Mouse (Mus musculus): Measurements from ENCODE around the gene Grik5. TPM values are rescaled to one million over a fixed set of nuclear protein-coding genes. Genes with fewer than 3 reads are reported as not detected.

The Grik5 gene
- polyA plus RNA-seq (2012; rRNA removed): 94.3 and 103 TPM in 2 replicates

DNA sequence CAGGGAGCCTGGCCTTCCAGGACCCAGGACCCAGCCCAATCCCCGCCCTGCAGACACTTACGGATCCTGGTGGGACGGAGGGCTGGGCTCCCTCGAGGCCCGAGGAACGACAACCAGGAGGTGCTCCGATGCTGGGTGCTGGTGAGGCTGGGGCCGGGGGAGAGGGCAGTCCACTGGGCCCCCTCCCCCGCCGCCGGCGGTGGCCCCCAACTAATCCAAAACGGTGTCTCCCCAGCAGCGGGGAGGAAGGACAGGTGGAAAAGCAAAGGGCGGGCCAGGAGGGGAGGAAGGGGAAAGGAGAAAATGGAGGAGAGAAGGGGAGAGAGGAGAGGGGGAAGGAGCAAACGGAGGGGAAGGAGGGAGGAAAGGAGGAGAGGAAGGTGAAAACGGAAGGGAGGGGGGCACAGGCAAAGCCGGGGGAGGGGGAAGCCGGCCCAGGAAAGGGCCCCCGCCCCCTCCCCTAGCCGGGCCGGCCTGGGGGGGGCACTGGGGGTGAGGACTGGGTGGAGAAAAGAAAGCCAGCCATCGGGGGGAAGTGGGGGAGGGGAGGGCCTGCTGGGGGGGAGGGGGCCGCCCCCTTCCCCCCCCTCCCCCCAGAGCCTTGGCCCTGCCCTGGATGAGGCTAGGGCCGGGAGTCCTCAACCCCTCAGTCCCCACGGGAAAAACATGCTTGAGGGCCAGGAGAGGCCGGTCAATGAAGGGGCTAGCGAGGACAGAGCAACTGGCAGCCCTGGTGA lies at the start of gene Grik5, which contains the start of gene Zfp574:
Grik5 (minus strand) TSS at position 368 of the 737 bp plus-strand sequence.
Zfp574 (plus strand) TSS at position 589 of the 737 bp plus-strand sequence.

DNA sequence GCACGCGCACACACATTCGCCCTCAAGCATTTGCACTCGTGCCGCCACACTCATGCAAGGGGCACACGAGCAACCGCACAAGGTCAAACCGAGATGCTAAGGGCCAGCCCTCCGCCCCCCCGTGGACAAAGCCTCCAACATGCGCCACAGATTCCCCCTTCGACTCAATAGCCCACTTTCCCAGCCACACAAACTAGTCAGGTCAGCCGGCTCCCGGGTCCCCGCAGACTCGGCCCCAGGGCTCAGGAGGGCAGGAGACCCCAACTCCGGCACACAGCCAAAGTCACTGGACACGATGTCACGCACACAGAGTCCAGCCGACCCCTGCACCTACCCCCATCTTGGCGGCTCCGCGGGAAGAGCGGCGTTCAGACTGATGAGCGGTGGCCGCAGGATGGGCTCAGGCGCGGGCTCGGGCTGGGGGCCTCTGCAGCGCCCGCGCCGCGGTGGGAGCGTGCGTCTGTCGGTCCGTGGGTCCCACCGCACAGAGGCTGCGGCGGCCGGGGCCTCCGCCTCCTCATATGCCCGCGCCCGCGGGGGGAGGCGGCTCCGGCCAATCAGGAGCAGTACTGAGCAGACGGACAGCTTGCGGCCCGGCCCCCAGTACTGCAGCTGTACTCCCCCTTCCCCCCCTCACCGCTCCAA lies 66.6 kb downstream of the Grik5 start, which contains the start of gene Atp1a3:
Atp1a3 (minus strand) TSS at position 538 of the 645 bp plus-strand sequence.

DNA sequence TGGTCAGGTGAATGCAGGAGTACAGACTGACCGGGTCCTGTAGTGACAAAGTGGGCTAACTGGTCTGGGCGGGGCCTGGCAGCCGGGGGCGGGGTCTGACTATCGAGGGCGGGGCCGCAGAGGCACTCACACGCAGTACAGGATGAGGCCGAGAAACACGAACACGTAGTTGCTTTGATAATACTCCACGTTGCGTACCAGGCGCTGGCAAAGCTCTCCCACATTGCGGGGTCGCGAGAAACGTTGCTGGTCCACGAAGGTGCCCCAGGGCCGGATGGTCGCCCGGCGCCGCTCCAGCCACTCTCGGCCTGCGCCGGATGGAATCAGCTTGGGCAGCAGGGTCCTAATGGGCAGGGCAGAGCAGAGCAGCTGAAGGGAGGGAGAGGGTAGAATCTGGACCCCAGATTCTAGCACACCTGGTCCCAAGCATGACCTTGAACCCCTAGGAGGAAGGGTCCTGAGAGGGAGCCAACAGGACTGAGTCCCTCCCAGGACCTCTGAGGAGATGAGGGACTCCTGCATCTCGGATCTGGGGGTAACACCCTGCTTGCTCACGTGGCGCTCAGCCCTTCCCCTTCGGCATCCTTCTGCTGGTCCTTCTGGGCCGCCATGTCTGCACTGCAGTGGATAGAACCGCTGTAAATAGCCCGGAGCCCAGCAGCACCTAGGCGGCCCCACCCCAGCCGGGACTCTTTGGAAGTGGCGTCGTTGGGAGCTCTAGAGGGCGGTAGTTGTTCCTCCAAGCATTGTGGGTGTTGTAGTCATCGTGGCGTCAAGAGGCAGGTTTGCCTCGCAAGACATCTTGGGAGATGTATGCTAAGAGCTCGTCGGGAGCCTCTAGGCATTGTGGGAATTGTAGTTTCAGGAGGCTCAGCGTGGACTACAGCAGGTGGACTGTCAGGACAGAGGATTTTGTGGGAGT lies 99.9 kb downstream of the Grik5 start, which contains the start of gene Rabac1:
Rabac1 (minus strand) TSS at position 783 of the 922 bp plus-strand sequence.

Other genes starting within 250 kb of the Grik5 start
- 0.84 and 1.3 TPM in 2 replicates for gene Gm9844, start 210.1 kb downstream of the Grik5 start, polyA plus RNA-seq (2012; rRNA removed)
- gene Lypd4, start 202.4 kb downstream of the Grik5 start, polyA plus RNA-seq (2012; rRNA removed): not detected in 2 replicates
- not detected in 2 replicates for gene Dmrtc2, start 202.3 kb downstream of the Grik5 start, polyA plus RNA-seq (2012; rRNA removed)
- 750 and 831 TPM in 2 replicates for gene Rps19, start 188.0 kb downstream of the Grik5 start, polyA plus RNA-seq (2012; rRNA removed)
- 1.5 and 2.0 TPM in 2 replicates for gene Cd79a, start 175.0 kb downstream of the Grik5 start, polyA plus RNA-seq (2012; rRNA removed)
- gene Arhgef1, start 169.4 kb downstream of the Grik5 start, polyA plus RNA-seq (2012; rRNA removed): 299 and 332 TPM in 2 replicates
- gene Gm4881, start 127.9 kb downstream of the Grik5 start, polyA plus RNA-seq (2012; rRNA removed): not detected in 2 replicates
- gene Rabac1, start 99.6 kb downstream of the Grik5 start, polyA plus RNA-seq (2012; rRNA removed): 770 and 891 TPM in 2 replicates
- gene Atp1a3, start 66.4 kb downstream of the Grik5 start, polyA plus RNA-seq (2012; rRNA removed): 18.6 and 25.7 TPM in 2 replicates
- gene Zfp574, start 221 bp upstream of the Grik5 start, polyA plus RNA-seq (2012; rRNA removed): 72.5 and 73.2 TPM in 2 replicates
- gene Pou2f2, start 107.4 kb upstream of the Grik5 start, polyA plus RNA-seq (2012; rRNA removed): 4.0 and 5.4 TPM in 2 replicates
- 34.0 and 36.0 TPM in 2 replicates for gene Dedd2, start 148.3 kb upstream of the Grik5 start, polyA plus RNA-seq (2012; rRNA removed)
- 21.8 and 23.1 TPM in 2 replicates for gene Zfp526, start 149.1 kb upstream of the Grik5 start, polyA plus RNA-seq (2012; rRNA removed)
- 129 and 159 TPM in 2 replicates for gene Gsk3a, start 165.5 kb upstream of the Grik5 start, polyA plus RNA-seq (2012; rRNA removed)
- 60.5 and 69.1 TPM in 2 replicates for gene Erf, start 178.4 kb upstream of the Grik5 start, polyA plus RNA-seq (2012; rRNA removed)
- 123 and 151 TPM in 2 replicates for gene Cic, start 195.4 kb upstream of the Grik5 start, polyA plus RNA-seq (2012; rRNA removed)
- gene Pafah1b3, start 225.6 kb upstream of the Grik5 start, polyA plus RNA-seq (2012; rRNA removed): 154 and 172 TPM in 2 replicates
- gene Prr19, start 229.1 kb upstream of the Grik5 start, polyA plus RNA-seq (2012; rRNA removed): 0.12 and 0.18 TPM in 2 replicates
- gene Tmem145, start 233.8 kb upstream of the Grik5 start, polyA plus RNA-seq (2012; rRNA removed): 0.10 and 0.21 TPM in 2 replicates
- 113 and 119 TPM in 2 replicates for gene Megf8, start 244.8 kb upstream of the Grik5 start, polyA plus RNA-seq (2012; rRNA removed)